Mouse (Mus musculus) E14TG2a.4 (cell line): ENCODE measurements at regions not wholly inside any gene's neighbourhood (a gene's known extent, or its start where the extent isn't known, plus 50 kb on each side); places are given as distances from the start of the nearest gene placed in this dataset.
A peak's percentile ranks its signal among the peaks of the same experiment; 100 is the strongest.

ENCODE experiments used
- CTCF ChIP-seq: conservative IDR thresholded peaks from 2 replicates; pipeline ENCODE4 v1.5.1; 2014; ENCODE audit warnings: low read length
- NANOG ChIP-seq: IDR thresholded peaks from 2 replicates; pipeline ENCODE4 v1.6.1; 2014; ENCODE audit warnings: borderline replicate concordance, low read length, mixed read lengths

GRCm38 (mm10) chr12:56472856-56473647, 63.7 kb downstream of the Nkx2-1 start:
- TF ChIP-seq CTCF (no peak), NANOG (peak; percentile 79; the same call in 1 of the 2 replicates)
